Mouse (Mus musculus) forelimb bud, embryonic 11.5 days (tissue): ENCODE measurements at regions not wholly inside any gene's neighbourhood (a gene's known extent, or its start where the extent isn't known, plus 50 kb on each side); places are given as distances from the start of the nearest gene placed in this dataset.

Experiments used
- DNase-seq: peaks from one replicate; pipeline ENCODE4 v3.0.0-alpha.2; 2012; ENCODE audit warnings: low read depth, low spot score

DNA sequence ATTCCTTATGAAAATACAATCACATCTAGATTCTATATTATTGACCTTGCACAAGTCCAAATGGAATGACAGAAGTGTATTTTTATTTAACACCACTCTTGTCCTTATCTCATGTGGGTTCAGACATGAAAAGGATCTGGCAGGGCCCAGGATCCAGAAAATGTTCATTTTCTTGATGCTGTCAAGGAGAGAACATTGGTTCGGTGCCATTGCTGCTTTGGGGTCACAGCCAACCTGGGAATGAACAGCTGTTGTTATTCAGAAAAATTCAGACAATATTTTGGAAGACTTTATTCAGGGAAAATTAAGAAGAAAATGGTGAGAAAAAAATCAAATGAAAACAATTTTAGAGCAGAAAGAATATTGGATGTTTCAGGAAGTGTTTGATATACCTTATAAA lies 590.0 kb downstream of the Iqcm start:
- no peak for DNase-seq

DNA sequence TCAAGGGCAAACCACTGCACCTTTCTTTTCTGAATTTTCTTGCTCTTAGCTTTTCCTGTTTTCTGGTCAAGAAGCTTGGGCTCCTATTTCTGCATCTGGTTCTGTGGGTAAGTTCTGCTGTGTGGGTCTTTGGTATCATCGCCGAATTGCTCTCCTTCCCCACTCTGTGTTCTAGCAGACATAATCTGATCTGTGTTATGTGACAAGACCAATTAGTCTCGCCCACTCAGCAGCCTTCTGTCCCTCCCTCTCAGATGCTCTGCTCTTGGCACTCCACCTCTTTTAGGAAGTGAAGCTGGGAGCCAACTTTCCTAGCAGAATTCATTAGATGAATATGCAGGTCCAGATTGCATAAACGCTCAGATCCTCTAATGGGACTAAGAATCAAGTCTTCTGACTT lies 603.5 kb downstream of the Iqcm start:
- no peak for DNase-seq

DNA sequence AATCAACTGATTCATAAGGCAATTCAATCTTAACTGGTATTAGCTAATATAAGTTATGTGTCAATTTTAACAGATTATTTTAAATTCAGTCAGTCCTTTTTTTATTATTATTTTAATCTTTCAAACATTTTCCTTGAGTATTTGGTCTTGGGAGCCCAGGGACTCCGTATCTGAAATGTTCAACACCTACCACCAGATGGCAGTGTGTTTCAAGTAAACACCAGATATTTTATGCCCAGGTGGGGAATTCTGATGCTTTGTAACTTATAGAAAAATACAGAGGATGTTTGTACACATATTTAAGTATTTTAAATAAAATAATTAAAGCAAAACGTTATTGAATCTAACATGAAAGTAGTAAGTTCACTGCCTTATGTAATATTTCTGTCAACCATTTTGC lies 619.2 kb downstream of the Iqcm start:
- DNase-seq: peak; percentile 51

DNA sequence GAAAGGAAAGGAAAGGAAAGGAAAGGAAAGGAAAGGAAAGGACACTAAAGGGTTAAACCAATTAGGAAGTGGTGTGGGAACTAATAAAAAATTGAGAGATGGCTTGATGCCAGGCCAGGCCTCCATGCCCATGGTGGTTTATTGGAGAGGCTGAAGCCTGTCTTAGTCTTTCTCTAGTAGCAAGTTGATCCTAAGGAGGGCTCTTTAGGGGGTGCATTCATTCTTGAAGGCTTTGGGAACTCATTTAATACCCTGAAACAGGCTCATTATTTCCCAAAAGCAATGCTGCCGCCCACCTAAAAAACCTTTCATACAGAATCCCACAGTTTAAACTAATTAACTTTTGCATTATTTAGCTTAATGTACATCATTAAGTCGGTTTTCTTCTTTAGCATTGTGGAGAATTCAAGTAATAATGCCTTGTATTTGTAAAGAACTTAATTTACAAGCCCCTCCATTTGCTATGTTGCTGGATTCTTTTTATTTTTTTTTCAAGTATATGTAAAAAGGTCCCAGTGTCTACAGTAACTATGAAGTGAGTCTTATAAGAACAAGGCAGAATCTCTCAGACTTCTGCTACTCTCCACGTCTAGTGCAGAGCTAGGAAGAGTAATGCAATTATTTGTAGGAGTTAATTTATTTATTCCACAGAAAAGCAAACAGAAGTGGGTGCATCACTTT lies 624.3 kb downstream of the Iqcm start:
- DNase-seq: peak; percentile 39

DNA sequence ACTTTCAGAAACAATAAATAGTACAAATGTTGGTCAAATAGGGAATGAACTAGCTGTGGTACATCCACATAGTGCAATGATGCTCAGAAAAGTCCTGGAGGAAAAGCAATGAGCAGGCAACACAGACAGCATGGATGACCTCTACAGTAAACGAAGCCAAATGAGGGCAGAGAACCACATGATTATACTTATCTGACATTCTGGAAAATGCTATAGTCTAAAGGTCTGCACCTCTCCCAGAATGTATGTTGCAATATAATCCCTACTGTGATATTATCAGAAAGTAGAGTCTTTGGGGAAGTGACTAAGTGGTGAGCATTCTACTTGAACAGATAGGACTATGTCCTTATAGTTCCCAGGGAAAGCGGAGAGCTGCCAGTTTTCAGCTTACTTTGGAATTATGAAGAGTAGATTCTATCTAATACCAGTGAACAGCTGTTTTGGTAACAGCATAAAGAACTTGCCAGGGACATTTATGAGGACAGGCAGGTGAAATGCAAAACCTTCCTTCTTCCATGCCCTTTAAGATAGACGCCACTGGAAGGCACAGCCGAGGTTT lies 672.2 kb downstream of the Iqcm start:
- no peak for DNase-seq

DNA sequence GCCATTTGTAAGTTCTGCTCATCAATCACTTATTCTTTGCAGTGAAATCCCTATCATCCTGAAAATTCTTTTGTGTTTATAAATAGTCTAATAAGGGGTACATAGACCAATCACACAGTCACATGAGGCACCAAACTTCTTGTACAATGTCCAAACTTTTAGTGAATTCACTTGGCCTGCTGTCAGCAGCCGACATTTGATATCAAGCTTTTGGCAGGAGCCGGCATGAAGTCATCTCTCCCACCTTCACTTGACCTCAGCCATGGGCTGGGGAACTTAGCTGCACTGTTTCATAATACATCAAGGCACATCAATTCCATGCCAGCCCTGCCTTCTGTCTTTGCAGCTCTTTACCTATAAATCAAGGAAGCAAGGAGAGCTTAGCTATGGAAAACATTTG lies 679.0 kb downstream of the Iqcm start:
- no peak for DNase-seq

DNA sequence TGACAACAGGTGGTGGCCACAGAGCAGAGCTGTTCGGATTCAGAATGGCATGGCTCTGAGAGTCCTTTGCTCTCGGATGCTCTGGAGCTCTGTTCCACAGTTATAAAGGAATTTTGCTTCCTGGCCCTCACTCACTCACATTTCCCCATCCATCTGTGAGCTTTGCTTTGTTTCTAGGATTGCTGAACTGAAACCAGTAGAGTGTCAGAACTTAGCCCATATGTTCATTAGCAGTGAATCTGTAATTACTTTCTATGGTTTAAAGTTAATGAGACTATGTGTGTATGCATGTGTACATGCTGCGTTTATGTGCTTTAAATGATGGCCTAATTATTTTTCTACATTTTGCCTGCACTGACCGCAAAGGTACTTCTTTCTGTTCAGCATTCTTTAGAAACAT lies 688.7 kb downstream of the Iqcm start:
- DNase-seq: no peak

DNA sequence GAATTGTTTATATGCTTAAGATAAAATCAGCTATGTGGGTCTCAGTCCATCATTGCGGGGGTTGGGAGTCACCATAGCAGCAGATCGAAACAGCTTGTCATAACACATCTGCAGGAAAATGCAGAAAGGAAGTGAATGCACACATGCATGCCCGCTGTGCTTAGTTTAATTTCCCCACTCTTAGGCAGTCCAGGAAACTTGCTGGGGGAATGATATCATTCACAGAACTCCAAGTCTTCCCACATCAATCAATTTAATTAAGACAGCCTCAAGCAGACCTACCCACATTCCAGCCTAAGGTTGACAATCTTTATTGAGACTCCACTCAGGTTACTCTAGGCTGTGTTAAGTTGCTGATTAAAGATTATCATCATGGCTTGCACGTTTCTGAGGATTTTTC lies 700.2 kb downstream of the Iqcm start:
- no peak for DNase-seq

DNA sequence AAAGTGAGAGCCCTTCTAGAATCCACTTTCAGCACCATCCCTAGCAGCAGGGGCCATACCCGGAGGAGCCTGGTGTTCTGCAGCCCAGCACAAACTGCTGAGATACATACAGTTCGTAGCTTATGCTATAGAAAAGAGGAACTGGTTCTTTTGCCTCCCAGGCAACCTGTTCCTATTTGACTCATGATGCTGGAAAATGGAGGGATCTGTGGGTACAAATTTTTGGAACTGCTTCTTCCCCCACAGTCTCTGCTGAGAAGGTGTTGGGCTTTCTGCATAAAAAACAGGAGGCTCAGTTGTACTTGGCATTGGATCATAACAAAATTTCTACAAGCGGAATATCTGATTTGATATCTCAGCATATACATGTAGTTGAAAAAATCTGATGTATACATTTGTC lies 716.7 kb upstream of the Nr3c2 start:
- DNase-seq: no peak

DNA sequence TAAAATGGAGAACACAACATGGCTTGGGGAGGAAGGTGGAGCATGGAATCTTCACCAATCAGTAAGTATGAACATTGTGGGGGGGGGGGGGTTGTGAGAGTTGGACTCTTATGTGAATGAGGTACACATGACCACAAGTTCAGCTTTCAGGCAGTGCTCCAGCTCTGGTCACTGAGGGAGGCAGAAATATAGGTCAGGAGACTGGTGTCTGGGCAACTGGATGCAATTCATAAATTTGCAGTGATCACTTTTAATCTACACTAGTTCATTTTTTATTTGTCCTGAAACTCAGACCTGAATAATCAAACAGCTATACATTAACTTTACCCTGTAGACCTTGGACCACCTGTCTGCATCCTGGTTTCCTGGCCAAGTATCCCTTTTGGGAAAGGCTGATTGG lies 715.4 kb upstream of the Nr3c2 start:
- no peak for DNase-seq

DNA sequence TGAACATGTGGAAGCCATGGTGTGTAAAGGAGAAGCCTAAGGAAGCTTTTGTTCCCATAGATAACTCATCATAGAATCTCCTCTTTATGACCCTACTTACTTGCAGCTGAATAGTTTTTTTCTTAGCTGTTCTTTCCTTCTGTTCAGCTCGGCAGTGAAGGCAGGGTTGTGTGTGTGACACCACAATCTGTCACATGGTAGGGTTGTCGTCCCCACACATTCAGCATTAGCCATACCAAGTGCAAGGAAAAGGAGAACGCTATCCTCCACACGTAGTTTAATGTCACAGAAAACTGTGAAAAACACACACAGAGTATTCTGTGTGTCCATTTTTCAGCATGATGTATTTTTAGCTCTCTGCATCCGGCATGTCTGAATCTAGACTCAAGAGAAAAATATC lies 711.9 kb upstream of the Nr3c2 start:
- DNase-seq: no peak

DNA sequence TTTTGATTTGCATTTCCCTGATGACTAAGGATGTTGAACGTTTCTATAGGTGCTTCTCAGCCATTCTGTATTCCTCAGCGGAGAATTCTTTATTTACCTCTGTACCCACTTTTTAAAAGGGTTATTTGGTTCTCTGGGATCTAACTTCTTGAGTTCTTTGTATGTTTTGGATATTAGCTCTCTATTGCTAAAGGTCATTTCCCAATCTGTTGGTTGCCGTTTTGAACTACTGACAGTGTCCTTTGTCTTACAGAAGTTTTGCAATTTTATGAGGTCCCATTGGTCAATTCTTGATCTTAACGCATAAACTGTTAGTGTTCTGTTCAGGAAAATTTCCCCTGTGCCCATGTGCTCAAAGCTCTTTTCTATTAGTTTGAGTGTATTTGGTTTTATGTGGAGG lies 687.4 kb upstream of the Nr3c2 start:
- DNase-seq: no peak

DNA sequence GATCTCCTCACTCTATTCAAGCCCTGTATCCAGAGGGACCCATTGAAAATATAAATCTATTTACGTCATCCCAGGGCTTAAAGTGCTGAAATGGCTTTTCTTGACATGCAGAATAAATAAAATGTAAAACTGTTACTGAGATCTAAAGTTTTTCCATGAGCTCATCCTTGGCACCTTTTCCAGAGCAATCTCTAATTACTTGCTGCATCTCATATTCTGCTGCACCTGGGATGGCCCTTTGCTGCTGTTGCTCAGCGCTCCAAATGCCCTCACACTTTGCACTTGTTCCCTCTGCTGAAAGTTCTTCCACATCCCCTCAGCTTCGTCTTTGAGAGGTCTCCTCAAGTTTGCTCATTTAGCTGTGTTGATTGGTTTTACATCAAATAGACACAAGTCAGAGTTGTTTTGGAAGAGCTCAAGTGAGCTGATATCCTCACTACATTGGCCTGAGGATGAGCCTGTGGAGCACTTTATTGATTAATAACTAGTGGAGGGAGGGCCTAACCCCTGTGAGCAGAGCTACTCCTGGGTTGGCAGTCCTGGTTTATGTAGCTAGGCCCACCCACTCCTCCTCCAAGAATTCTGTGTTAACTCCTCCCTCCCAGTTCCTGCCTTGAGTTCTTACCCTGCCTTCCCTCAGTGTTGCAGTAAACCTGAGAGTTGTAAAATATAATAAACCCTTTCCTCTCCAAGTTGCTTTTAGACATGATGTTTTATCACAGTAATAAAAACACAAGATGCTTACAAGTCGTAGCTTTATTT lies 681.2 kb upstream of the Nr3c2 start:
- no peak for DNase-seq

DNA sequence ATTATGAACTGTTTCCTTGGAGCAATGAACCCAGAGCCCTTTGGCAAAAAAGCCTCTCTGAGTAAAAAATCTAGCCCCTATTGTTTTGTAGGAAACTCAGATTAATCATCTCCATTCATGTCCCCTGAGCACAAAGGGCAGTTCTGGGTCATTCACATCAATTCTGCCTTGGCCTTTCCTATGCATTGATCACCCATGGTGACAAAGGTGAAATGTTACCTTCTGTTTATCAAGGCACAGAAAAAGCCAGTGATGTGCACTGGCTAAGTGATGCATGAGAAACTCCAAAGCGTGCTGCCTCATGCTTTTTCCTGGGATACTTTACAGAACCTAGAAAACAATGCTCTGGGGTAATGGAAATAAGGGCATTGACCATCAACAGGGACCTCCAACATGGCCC lies 668.4 kb upstream of the Nr3c2 start:
- no peak for DNase-seq

DNA sequence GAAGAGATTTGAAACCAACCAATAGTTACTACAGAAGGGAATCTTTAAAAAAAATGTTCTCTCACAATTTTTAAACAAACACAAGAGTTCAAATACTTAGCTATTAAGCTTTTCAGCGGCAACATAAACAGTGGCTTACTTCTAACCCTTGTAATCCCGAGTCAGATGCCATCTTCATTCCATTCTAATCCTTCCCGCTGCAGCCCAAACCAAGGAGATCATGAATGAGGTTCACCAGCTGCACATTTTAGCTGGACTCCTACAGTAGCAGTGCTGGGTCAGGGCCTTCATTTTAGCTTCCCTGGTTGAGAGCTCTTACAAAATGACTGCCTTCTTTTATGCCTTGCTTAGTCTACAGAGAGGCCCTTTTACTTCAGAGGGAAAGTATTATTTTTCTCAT lies 650.0 kb upstream of the Nr3c2 start:
- no peak for DNase-seq

DNA sequence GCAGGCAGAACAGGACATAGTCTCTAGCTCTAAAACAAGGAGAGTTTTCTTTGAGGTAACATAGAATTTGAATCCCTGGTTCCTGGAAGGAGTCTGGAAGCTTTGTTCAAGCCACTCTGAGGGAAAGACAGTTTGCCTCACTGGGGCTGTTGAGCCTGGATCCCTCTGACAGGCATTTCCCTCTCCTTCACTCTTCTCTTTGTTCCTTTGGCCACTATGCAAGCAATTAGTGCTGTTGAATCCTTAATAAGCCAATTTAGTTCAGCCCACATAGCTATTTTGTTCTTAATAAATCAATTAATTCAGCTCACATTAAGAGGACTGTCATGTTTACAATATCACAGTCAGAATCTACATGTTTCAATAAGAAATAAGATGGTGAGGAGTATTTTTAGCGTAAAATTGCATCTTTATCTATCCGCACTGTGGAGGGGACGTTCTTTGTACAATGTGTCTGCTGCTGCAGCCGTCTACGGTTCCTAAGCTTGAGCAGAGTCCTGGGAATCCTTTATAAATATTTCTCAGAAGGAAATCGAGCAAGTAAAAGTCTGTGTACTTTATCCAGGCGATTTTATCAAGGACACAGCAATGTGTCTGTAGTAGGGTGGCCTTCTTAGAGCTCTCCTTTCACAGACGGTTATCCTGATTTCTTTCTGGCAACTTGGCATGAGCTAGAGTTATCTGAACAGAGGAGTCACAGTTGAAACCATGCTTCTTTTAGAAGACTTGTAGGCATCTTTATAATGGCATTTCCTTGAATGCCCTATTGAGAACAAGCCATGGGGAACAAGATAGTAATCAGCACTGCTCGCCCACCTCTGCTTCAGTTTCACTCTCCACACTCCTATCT lies 646.9 kb upstream of the Nr3c2 start:
- no peak for DNase-seq
